Mouse (Mus musculus) heart, embryonic 14.5 days (tissue): ENCODE measurements around the gene Clic4. TPM values are rescaled to one million over a fixed set of nuclear protein-coding genes. Genes with fewer than 3 reads are reported as not detected.

Source experiments
- ATAC-seq: fragments of 200-750 bp; cut with Nextera tagmentation; 2 replicates; pipeline ENCODE4 v1.8.0; 2017; ENCODE audit warnings: low read depth, moderate TSS enrichment; ENCODE audit not compliant: insufficient number of reproducible peaks, insufficient read depth, low FRiP score
- H3K27ac ChIP-seq, 2 experiments: fragments of 200-500 bp in 1 of 2; fragments of 300-500 bp in 1 of 2; sonication (generic) in 1 of 2; replicated peaks in 1 of 2; 2 replicates each; pipeline ENCODE4 v1.5.1; 2012 to 2014; ENCODE audit warnings: low read depth in 2 of 2, low read length in 2 of 2, control low read depth in 1 of 2, mild to moderate bottlenecking in 1 of 2, mixed read lengths in 1 of 2; ENCODE audit not compliant: control insufficient read depth in 1 of 2, insufficient read depth in 1 of 2
- H3K27me3 ChIP-seq: fragments of 300-500 bp; sonication (generic); 2 replicates; pipeline ENCODE4 v1.6.1; 2014; ENCODE audit warnings: mild to moderate bottlenecking, low read length, control low read depth; ENCODE audit not compliant: control insufficient read depth, insufficient read depth
- H3K36me3 ChIP-seq: fragments of 300-500 bp; sonication (generic); 2 replicates; pipeline ENCODE4 v1.6.1; 2014; ENCODE audit warnings: mild to moderate bottlenecking, control low read depth, low read length, mixed read lengths; ENCODE audit not compliant: control insufficient read depth, insufficient read depth
- H3K4me1 ChIP-seq, 2 experiments: fragments of 200-500 bp in 1 of 2; fragments of 300-500 bp in 1 of 2; sonication (generic) in 1 of 2; 2 replicates each; pipeline ENCODE4 v1.6.1; 2012 to 2014; ENCODE audit warnings: low read length in 2 of 2, control low read depth in 1 of 2, mixed read lengths in 1 of 2; ENCODE audit not compliant: control insufficient read depth in 2 of 2, insufficient read depth in 2 of 2
- H3K4me2 ChIP-seq: fragments of 300-500 bp; sonication (generic); 2 replicates; pipeline ENCODE4 v1.6.1; 2014; ENCODE audit warnings: mild to moderate bottlenecking, low read length
- H3K4me3 ChIP-seq, 2 experiments: fragments of 200-500 bp in 1 of 2; fragments of 300-500 bp in 1 of 2; sonication (generic) in 1 of 2; 2 replicates each; pipeline ENCODE4 v1.5.1; 2012 to 2014; ENCODE audit warnings: low read length in 2 of 2, mild to moderate bottlenecking in 2 of 2, control low read depth in 1 of 2, low read depth in 1 of 2, moderate library complexity in 1 of 2; ENCODE audit not compliant: control insufficient read depth in 1 of 2, insufficient read depth in 1 of 2
- H3K9ac ChIP-seq: fragments of 300-500 bp; sonication (generic); 2 replicates; pipeline ENCODE4 v1.6.1; 2014; ENCODE audit warnings: mild to moderate bottlenecking, low read length
- H3K9me3 ChIP-seq: fragments of 300-500 bp; sonication (generic); 2 replicates; pipeline ENCODE4 v1.6.1; 2016; ENCODE audit warnings: low read length, control low read depth; ENCODE audit not compliant: control insufficient read depth
- WGBS: fragments of 180-500 bp; shearing (Covaris S2); extraction: QIAGEN DNeasy Blood & Tissue Kit; methylation state at CpG from one replicate; pipeline ENCODE4 v1.1.7; 2014; 5-methylcytosine and 5-hydroxymethylcytosine counted together
- polyA plus RNA-seq: library from polyadenylated mRNA; unstranded; fragments of >200 nt; fragmentation: Nextera tagmentation; extraction: Ambion mirVana; gene quantifications from 2 replicates; pipeline ENCODE4 v1.2.1, GENCODE M21; 2014

The Clic4 gene
- polyA plus RNA-seq, 1 experiment from 2014 or later = 181 TPM

DNA sequence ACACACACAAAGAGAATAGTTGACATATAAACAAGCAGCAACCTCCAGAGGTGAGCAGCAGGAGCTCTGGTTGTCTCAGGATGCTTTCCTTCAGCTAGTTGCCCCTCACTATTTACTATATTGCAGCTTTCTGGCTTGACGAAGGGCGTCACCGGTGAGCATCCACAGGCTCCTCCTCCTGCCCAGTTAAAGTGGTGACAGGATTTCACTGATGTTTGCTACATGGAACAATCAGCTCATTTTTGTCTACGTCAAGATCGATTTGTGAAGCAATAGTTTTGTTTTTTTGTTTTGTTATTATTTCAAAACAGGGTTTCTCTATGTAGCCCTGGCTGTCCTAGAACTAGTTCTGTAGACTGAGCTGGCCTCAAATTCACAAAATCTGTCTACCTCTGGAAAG is 41.1 kb downstream of the Clic4 start:
- Histone ChIP-seq H3K36me3 (peaks cover 26% of the 10 kb centered on the region), H3K27me3 (no peaks in the 10 kb centered on the region), H3K9me3 (no peaks in the 10 kb centered on the region), H3K4me2 (no peak overlapping the region), H3K4me3 (no peak overlapping the region), H3K27ac (peak overlapping the region; percentile 61 to 64; a peak in 2 of 4 replicates), H3K9ac (no peak overlapping the region), H3K4me1 (peaks cover 12 to 38% of the 10 kb centered on the region in 2 experiments)
- WGBS = 56% methylated on average over 5 of the region's 5 CpGs
- ATAC-seq = no peak

DNA sequence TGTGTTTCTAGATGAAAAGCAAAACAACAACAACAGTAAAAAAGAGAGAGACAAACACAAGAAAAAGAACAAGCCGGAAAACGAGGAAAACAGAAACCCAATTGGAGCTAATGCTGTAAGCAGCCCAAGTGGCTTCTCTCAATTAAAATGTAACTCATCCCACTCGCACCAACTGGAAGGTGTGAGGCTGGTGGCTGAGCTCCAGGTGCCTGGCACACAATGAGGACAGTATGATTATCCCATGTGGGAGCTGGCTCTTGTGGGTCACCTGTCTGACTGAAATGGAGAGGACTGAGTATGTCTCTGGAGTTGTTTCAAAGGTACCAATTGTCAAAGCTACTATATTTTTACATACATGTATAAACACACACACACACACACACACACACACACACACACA is 41.5 kb downstream of the Clic4 start:
- WGBS = 57% methylated on average over 3 of the region's 3 CpGs
- ATAC-seq = no peak
- Histone ChIP-seq H3K9ac (0 out of 2 replicates have a peak overlapping the region, but pooled peaks have one; percentile 13), H3K27me3 (no peaks in the 10 kb centered on the region), H3K27ac (peak overlapping the region; percentile 61 to 64), H3K36me3 (peaks cover 25% of the 10 kb centered on the region), H3K4me2 (no peak overlapping the region), H3K9me3 (no peaks in the 10 kb centered on the region), H3K4me3 (no peak overlapping the region), H3K4me1 (peaks cover 11 to 37% of the 10 kb centered on the region in 2 experiments)

DNA sequence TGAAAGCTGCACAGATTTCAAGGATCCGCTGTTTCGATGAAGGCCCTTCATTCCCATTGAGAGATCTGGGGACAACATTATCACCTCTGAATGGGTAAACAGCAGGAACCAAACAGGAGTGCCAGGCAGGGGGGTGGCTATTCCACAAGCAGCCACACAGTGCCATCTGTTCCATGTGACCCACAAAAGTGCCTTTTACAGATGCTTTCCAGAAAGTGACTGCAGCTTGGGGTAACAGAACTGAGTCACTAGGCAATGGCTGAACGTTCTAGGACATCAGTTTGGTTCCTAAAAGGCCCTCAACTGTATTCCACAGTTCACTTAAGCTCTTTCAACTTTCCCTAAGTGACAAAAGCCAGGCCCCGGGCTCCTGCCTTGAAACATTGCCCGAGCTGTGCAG is 42.0 kb downstream of the Clic4 start:
- Histone ChIP-seq H3K27me3 (no peaks in the 10 kb centered on the region), H3K27ac (peak overlapping the region; percentile 61 to 64), H3K4me2 (no peak overlapping the region), H3K9ac (0 out of 2 replicates have a peak overlapping the region, but pooled peaks have one; percentile 13), H3K9me3 (no peaks in the 10 kb centered on the region), H3K36me3 (peaks cover 28% of the 10 kb centered on the region), H3K4me3 (no peak overlapping the region), H3K4me1 (peaks cover 10 to 32% of the 10 kb centered on the region in 2 experiments)
- no peak for ATAC-seq
- 34% methylated on average over 5 of the region's 5 CpGs for WGBS

DNA sequence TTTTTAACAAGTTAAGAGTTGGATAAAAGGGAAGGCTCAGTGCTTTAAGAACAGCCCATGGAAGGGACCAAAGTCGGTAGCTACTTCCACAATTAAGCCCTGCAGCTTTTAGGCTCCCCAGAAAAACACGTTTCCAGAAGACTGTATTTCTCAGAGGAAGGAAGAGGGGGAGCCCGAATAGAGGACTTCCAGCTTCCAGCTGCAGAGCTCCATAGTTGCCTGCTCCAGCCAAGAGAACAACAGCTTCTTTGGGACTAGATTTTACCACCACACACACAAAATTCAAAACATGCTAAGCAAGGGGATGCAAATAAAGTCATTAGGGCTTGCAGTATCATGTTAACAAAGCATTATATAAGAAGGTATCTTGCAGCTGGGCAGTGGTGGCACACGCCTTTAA is 42.7 kb downstream of the Clic4 start:
- WGBS = 67% methylated on average over 4 of the region's 4 CpGs
- no peak overlapping the region for H3K4me2 ChIP-seq
- no peaks in the 10 kb centered on the region for H3K9me3 ChIP-seq
- H3K27ac ChIP-seq = no peak overlapping the region
- peaks cover 29% of the 10 kb centered on the region for H3K36me3 ChIP-seq
- ATAC-seq = no peak
- no peak overlapping the region for H3K4me3 ChIP-seq
- no peak overlapping the region for H3K9ac ChIP-seq
- H3K4me1 ChIP-seq = peaks cover 8 to 25% of the 10 kb centered on the region in 2 experiments
- H3K27me3 ChIP-seq = no peaks in the 10 kb centered on the region

DNA sequence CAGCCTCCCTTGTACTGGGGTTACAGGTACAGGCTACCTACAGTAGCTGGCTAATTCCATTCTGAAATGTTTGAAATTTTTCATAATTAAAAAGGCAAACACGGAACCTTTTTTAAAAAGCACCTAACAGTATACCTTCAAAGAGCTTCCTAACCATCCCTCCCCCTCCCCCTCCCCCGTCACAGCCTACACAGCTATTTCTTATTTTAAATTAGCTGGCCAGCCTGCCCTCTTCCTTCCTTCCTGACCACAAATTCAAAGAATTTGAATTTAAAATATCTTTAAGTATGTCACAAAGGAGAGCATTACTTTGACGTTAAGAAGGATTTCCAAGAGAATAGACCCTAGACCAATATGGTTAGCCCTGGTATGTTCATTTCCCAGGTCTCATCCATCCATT is 44.5 kb downstream of the Clic4 start:
- H3K27ac ChIP-seq = no peak overlapping the region
- H3K27me3 ChIP-seq = no peaks in the 10 kb centered on the region
- WGBS = 69% methylated on average over 3 of the region's 3 CpGs
- H3K9me3 ChIP-seq = no peaks in the 10 kb centered on the region
- peaks cover 8 to 25% of the 10 kb centered on the region in 2 experiments for H3K4me1 ChIP-seq
- no peak overlapping the region for H3K4me2 ChIP-seq
- H3K4me3 ChIP-seq = no peak overlapping the region
- H3K9ac ChIP-seq = no peak overlapping the region
- ATAC-seq = no peak
- H3K36me3 ChIP-seq = peaks cover 32% of the 10 kb centered on the region

DNA sequence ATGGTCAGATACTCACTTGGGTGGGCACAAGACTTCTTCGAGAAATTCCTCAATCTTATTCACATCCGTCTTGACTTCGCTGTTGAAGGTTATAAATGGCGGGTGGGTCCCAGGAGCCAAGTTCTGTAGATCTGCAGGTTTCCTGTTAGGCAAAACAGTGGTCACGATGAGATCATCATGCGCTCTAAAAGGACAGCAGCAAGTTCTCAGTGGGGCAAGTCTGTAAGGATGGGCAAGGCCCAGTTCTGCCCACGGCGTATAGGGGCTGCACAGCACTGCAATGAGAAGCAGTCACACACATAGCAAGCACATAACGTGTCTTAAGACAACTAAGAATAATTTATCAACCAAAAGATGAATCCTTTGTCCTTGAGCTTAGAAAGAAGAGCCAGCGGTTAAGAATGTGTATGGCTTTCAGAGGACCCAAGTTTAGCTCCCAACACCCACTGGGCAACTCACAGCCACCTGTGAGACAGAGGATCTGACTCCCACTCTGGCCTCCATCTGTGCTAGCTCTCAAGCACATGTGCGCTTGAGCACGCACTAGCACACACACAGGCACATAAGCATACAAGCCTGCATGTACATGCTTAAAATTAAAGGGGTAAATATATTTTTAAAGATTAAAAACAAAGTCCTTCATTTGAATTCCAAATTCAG is 46.5 kb downstream of the Clic4 start:
- H3K27me3 ChIP-seq = no peaks in the 10 kb centered on the region
- H3K4me1 ChIP-seq = peaks cover 11 to 32% of the 10 kb centered on the region in 2 experiments
- peaks cover 52% of the 10 kb centered on the region for H3K36me3 ChIP-seq
- no peak overlapping the region for H3K4me3 ChIP-seq
- WGBS = 83% methylated on average over 12 of the region's 12 CpGs
- no peak overlapping the region for H3K4me2 ChIP-seq
- no peak overlapping the region for H3K9ac ChIP-seq
- no peak for ATAC-seq
- H3K27ac ChIP-seq = peak overlapping the region in 1 of 2 experiments; percentile 45; a peak in 1 of 4 replicates
- no peaks in the 10 kb centered on the region for H3K9me3 ChIP-seq

DNA sequence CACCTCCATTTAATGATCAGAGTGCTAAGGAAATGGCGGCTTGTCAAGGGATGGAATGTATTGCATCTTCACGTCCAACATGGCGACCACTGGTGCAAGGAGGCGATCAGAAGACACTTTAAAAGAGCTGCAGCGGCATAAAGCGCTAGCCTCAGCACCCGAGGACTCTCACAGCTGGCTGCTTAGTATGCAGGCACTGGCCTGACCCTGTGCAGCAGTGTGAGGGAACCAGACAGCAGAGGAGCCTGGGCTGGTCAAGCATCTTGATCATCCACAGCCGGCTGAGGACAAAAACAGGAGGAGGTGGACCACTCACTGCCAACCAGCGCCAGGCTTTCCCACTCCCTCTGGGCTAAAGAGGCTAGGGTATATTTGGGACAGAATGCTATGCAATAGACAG is 48.8 kb downstream of the Clic4 start:
- Histone ChIP-seq H3K9ac (no peak overlapping the region), H3K27me3 (no peaks in the 10 kb centered on the region), H3K4me2 (no peak overlapping the region), H3K27ac (no peak overlapping the region), H3K4me3 (no peak overlapping the region), H3K9me3 (no peaks in the 10 kb centered on the region), H3K36me3 (peaks cover 72% of the 10 kb centered on the region), H3K4me1 (peaks cover 5 to 29% of the 10 kb centered on the region in 2 experiments)
- no peak for ATAC-seq
- WGBS = 83% methylated on average over 9 of the region's 9 CpGs
